Mouse (Mus musculus) c-Kit-negative CD71-positive TER-119-positive erythroid progenitor cells, embryonic 14.5 days (primary cell): Measurements from ENCODE around the gene Tmem89.

ENCODE experiments used
- DNase-seq: peaks from one replicate; pipeline ENCODE4 v3.0.0-alpha.2; 2013; ENCODE audit warnings: low read depth, low spot score

Tmem89 gene

GRCm38 (mm10) chr9:108914491-108914890 is at the start of gene Tmem89:
TSS of gene Tmem89 (plus strand) at chr9:108914619.
- no peak for DNase-seq

- no peak for DNase-seq
Measured at GRCm38 (mm10) chr9:108912308-108912707, 2.1 kb upstream of the Tmem89 start.

GRCm38 (mm10) chr9:108913161-108913560 is 1.3 kb upstream of the Tmem89 start:
- no peak for DNase-seq

- DNase-seq, result no peak
Measured at GRCm38 (mm10) chr9:108913621-108914020, 798 bp upstream of the Tmem89 start.

- no peak for DNase-seq
Measured at GRCm38 (mm10) chr9:108925897-108926296, 11.5 kb downstream of the Tmem89 start.

GRCm38 (mm10) chr9:108928424-108928823 is 14.0 kb downstream of the Tmem89 start:
- no peak for DNase-seq

GRCm38 (mm10) chr9:108935991-108936390 is 21.6 kb downstream of the Tmem89 start:
- DNase-seq, result no peak

GRCm38 (mm10) chr9:108936418-108937364 is 22.3 kb downstream of the Tmem89 start, which contains the start of gene Uqcrc1:
TSS of gene Uqcrc1 (plus strand) at chr9:108936633.
- peak; percentile 98 for DNase-seq

GRCm38 (mm10) chr9:108945111-108945510 is 30.7 kb downstream of the Tmem89 start:
- DNase-seq, result no peak

GRCm38 (mm10) chr9:108945608-108946007 is 31.2 kb downstream of the Tmem89 start:
- no peak for DNase-seq

- no peak for DNase-seq
Measured at GRCm38 (mm10) chr9:108949231-108949966, 35.0 kb downstream of the Tmem89 start.

GRCm38 (mm10) chr9:108949967-108950728 is 35.7 kb downstream of the Tmem89 start:
- no peak for DNase-seq

GRCm38 (mm10) chr9:108953081-108953636 is 38.7 kb downstream of the Tmem89 start, which contains the start of gene Col7a1:
TSS of gene Col7a1 (plus strand) at chr9:108953586.
- no peak for DNase-seq

GRCm38 (mm10) chr9:108955241-108955640 is 40.8 kb downstream of the Tmem89 start:
- DNase-seq, result no peak

GRCm38 (mm10) chr9:108955846-108956245 is 41.4 kb downstream of the Tmem89 start:
- no peak for DNase-seq

GRCm38 (mm10) chr9:108963577-108963976 is 49.2 kb downstream of the Tmem89 start:
- no peak for DNase-seq

- no peak for DNase-seq
Measured at GRCm38 (mm10) chr9:108964338-108964737, 49.9 kb downstream of the Tmem89 start.
